Mouse (Mus musculus) liver, embryonic 14 days (tissue): Measurements from ENCODE around the gene Olfr1061. TPM values are rescaled to one million over a fixed set of nuclear protein-coding genes. Genes with fewer than 3 reads are reported as not detected.

Source experiments
- polyA plus RNA-seq: library from polyadenylated mRNA; depleted of rRNA; stranded (reverse); fragments of >200 nt; gene quantifications from 2 replicates; pipeline ENCODE4 v1.2.3, GENCODE M21; 2012; rRNA removed

The Olfr1061 gene
- not detected in 2 replicates for polyA plus RNA-seq

DNA sequence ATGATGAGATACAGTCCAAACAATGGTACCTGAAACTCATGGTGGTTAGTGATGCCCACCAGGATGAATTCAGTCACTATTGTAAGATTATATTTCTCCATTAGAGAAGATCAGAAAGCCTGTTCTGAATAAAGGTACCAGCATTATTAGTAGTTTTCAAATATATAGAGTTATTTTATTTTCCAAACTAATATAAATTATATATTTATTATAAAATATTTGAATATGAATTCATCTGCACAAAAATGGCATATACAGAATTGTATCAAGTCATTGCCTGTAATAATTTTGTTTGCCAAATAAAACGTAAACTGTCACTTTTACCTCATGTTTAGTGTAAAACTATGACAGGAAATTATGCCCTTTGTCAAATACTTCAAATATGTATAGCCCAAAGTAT lies at the start of gene Olfr1061:
TSS of gene Olfr1061 (minus strand) at position 101 of the 400 bp plus-strand sequence.

DNA sequence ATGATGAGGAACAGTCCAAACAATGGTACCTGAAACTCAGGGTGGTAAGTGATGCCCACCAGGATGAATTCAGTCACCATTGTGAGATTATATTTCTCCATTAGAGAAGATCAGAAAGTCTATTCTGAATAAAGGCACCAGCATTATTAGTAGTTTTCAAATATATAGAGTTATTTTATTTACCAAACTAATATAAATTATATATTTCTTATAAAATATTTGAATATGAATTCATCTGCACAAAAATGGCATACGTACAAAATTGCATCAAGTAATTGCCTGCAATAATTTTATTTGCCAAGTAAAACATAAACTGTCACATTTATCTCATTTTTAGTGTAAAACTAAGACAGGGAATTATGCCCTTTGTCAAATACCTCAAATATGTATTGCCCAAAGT lies 42.3 kb upstream of the Olfr1061 start, which contains the start of gene Olfr1066:
TSS of gene Olfr1066 (minus strand) at position 101 of the 400 bp plus-strand sequence.

DNA sequence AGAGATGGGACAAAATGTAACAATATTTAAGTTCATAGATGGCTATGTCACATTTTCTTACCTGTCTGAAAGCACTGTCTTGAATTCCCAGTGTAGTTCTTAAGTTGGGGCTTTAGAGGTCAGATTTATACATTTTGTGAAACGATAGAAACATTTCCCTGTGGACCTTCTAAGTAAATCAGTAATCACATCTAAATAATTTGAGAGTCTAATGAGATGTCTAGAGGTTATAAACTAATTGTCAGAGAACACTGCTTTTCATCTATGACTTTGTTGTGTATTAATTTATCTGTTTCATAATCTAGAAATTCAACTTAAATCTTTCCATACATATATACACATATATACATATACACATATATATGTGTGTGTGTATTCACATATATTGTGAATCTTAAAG lies 36.6 kb upstream of the Olfr1061 start, which contains the start of gene Olfr1065:
TSS of gene Olfr1065 (minus strand) at position 101 of the 400 bp plus-strand sequence.

DNA sequence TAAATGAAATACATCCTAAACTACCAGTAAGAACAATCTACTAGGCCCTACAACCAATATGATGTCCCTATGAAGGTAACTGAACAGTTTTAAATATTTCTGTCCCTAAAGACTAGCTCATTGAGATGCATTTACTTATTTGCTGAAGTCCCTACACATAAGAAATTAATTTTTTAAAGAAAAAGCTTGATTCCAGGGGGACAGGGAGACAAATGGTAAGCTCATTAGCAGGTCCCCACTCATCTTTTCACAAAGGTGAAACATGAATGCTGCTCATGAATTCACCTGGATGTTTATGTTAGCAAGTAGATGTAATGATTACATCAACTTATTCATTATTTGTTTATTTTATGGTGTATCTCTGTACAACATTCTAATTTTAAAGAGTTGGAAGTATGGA lies 12.8 kb upstream of the Olfr1061 start, which contains the start of gene Olfr1062:
TSS of gene Olfr1062 (minus strand) at position 101 of the 400 bp plus-strand sequence.

DNA sequence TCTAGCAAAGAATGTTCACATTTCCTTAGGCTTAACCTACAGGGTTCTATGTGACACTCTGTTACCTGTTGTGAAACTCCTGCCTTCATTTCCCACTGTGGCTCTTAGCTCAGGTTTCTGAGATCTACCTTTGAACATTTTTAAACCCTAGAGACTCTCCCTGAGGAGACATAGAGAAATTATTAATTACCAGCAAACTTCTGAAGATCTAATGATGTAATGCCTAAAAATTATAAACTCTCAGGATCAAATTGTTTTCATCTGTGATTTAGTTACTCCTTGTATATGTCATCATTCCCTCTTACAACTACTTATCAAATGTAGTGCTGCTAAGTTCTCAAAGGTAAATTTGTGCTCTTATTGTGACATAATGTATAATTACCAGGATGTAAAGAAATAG lies 25.4 kb downstream of the Olfr1061 start, which contains the start of gene Olfr1058:
TSS of gene Olfr1058 (minus strand) at position 101 of the 400 bp plus-strand sequence.

DNA sequence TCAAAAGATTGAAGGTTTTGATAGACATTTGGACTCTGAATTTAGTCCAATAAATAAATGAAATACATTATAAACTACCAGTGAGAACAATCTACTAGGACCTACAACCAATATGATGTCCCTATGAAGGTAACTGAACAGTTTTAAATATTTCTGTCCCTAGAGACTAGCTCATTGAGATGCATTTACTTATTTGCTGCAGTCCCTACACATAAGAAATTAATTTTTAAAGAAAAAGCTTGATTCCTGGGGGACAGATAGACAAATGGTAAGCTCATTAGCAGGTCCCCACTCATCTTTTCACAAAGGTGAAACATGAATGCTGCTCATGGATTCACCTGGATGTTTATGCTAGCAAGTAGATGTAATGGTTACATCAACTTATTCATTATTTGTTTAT lies 35.6 kb downstream of the Olfr1061 start, which contains the start of gene Olfr1057:
TSS of gene Olfr1057 (minus strand) at position 101 of the 400 bp plus-strand sequence.

Other genes with a start within 250 kb of the Olfr1061 start
- not detected in 2 replicates for gene Olfr1043, start 246.5 kb downstream of the Olfr1061 start, polyA plus RNA-seq
- gene Olfr1044, start 236.2 kb downstream of the Olfr1061 start, polyA plus RNA-seq: not detected in 2 replicates
- gene Olfr52, start 228.4 kb downstream of the Olfr1061 start, polyA plus RNA-seq: not detected in 2 replicates
- not detected in 2 replicates for gene Olfr1045, start 211.0 kb downstream of the Olfr1061 start, polyA plus RNA-seq
- gene Olfr1046, start 194.7 kb downstream of the Olfr1061 start, polyA plus RNA-seq: not detected in 2 replicates
- not detected in 2 replicates for gene Olfr1047, start 182.6 kb downstream of the Olfr1061 start, polyA plus RNA-seq
- not detected in 2 replicates for gene Olfr1048, start 173.8 kb downstream of the Olfr1061 start, polyA plus RNA-seq
- gene Olfr1049, start 155.7 kb downstream of the Olfr1061 start, polyA plus RNA-seq: not detected in 2 replicates
- gene Olfr1051, start 135.0 kb downstream of the Olfr1061 start, polyA plus RNA-seq: not detected in 2 replicates
- gene Olfr1052, start 121.6 kb downstream of the Olfr1061 start, polyA plus RNA-seq: not detected in 2 replicates
- not detected in 2 replicates for gene Olfr1053, start 98.8 kb downstream of the Olfr1061 start, polyA plus RNA-seq
- not detected in 2 replicates for gene Olfr1054, start 78.6 kb downstream of the Olfr1061 start, polyA plus RNA-seq
- not detected in 2 replicates for gene Olfr1055, start 63.8 kb downstream of the Olfr1061 start, polyA plus RNA-seq
- not detected in 2 replicates for gene Olfr1056, start 51.6 kb downstream of the Olfr1061 start, polyA plus RNA-seq
- gene Olfr1057, start 35.7 kb downstream of the Olfr1061 start, polyA plus RNA-seq: not detected in 2 replicates
- gene Olfr1058, start 25.5 kb downstream of the Olfr1061 start, polyA plus RNA-seq: not detected in 2 replicates
- gene Olfr1062, start 12.7 kb upstream of the Olfr1061 start, polyA plus RNA-seq: not detected in 2 replicates
- gene Olfr1065, start 36.5 kb upstream of the Olfr1061 start, polyA plus RNA-seq: not detected in 2 replicates
- not detected in 2 replicates for gene Olfr1066, start 42.2 kb upstream of the Olfr1061 start, polyA plus RNA-seq
- not detected in 2 replicates for gene Olfr228, start 73.3 kb upstream of the Olfr1061 start, polyA plus RNA-seq
- gene Olfr1076, start 94.4 kb upstream of the Olfr1061 start, polyA plus RNA-seq: not detected in 2 replicates
- not detected in 2 replicates for gene Olfr1079, start 128.4 kb upstream of the Olfr1061 start, polyA plus RNA-seq
- not detected in 2 replicates for gene Olfr1080, start 144.2 kb upstream of the Olfr1061 start, polyA plus RNA-seq
- gene Olfr1082, start 184.9 kb upstream of the Olfr1061 start, polyA plus RNA-seq: not detected in 2 replicates
- gene Olfr1084, start 225.7 kb upstream of the Olfr1061 start, polyA plus RNA-seq: not detected in 2 replicates
- gene Olfr1085, start 248.0 kb upstream of the Olfr1061 start, polyA plus RNA-seq: not detected in 2 replicates